Mouse (Mus musculus) kidney, embryonic 16.5 days (tissue): ENCODE data around the gene Clic3. TPM values are rescaled to one million over a fixed set of nuclear protein-coding genes. Genes with fewer than 3 reads are reported as not detected.

Experiments
- ATAC-seq: fragments of 200-750 bp; cut with Nextera tagmentation; 2 replicates; pipeline ENCODE4 v1.8.0; 2017; ENCODE audit warnings: moderate TSS enrichment; ENCODE audit not compliant: low FRiP score, low TSS enrichment
- H3K27ac ChIP-seq: fragments of 300-500 bp; sonication (generic); 2 replicates; pipeline ENCODE4 v1.5.1; 2014; ENCODE audit warnings: low read length
- H3K27me3 ChIP-seq: fragments of 300-500 bp; sonication (generic); 2 replicates; pipeline ENCODE4 v1.6.1; 2014; ENCODE audit warnings: low read length, control low read depth, mixed read lengths; ENCODE audit not compliant: insufficient read depth
- H3K36me3 ChIP-seq: fragments of 300-500 bp; sonication (generic); 2 replicates; pipeline ENCODE4 v1.6.1; 2014; ENCODE audit warnings: low read length, control low read depth, mixed read lengths; ENCODE audit not compliant: insufficient read depth
- H3K4me1 ChIP-seq: fragments of 300-500 bp; sonication (generic); 2 replicates; pipeline ENCODE4 v1.6.1; 2014; ENCODE audit warnings: low read length, control low read depth, mixed read lengths; ENCODE audit not compliant: insufficient read depth
- H3K4me2 ChIP-seq: fragments of 300-500 bp; sonication (generic); replicated peaks from 2 replicates; pipeline ENCODE4 v1.6.1; 2014; ENCODE audit warnings: low read depth, low read length
- H3K4me3 ChIP-seq: fragments of 300-500 bp; sonication (generic); 2 replicates; pipeline ENCODE4 v1.5.1; 2014; ENCODE audit warnings: mild to moderate bottlenecking, low read length
- H3K9ac ChIP-seq: fragments of 300-500 bp; sonication (generic); replicated peaks from 2 replicates; pipeline ENCODE4 v1.6.1; 2014; ENCODE audit warnings: low read length
- H3K9me3 ChIP-seq: fragments of 300-500 bp; sonication (generic); 2 replicates; pipeline ENCODE4 v1.6.1; 2016; ENCODE audit warnings: low read length, control low read depth
- WGBS: fragments of 180-500 bp; shearing (Covaris S2); extraction: QIAGEN DNeasy Blood & Tissue Kit; methylation state at CpG from one replicate; pipeline ENCODE4 v1.1.7; 2014; 5-methylcytosine and 5-hydroxymethylcytosine counted together
- microRNA-seq: library from miRNA; unstranded; fragments of <30 nt; microRNA quantifications from one replicate; pipeline ENCODE4, GENCODE M21; 2016
- polyA plus RNA-seq: library from polyadenylated mRNA; unstranded; fragments of >200 nt; fragmentation: Nextera tagmentation; extraction: Ambion mirVana; gene quantifications from 2 replicates; pipeline ENCODE4 v1.2.1, GENCODE M21; 2015

Clic3 gene
- polyA plus RNA-seq, 1 experiment from 2014 or later: 8.5 TPM

- no peak overlapping the region for H3K9ac ChIP-seq
- no peak overlapping the region for H3K4me2 ChIP-seq
- no peak overlapping the region for H3K4me3 ChIP-seq
- WGBS: 89% methylated on average over 1 of the region's 1 CpGs
- H3K4me1 ChIP-seq: peaks cover 14% of the 10 kb centered on the region
- H3K27ac ChIP-seq: no peak overlapping the region
- no peaks in the 10 kb centered on the region for H3K9me3 ChIP-seq
- H3K36me3 ChIP-seq: peaks cover 24% of the 10 kb centered on the region
- no peaks in the 10 kb centered on the region for H3K27me3 ChIP-seq
- no peak for ATAC-seq
Observed at GRCm38 (mm10) chr2:25505000-25505399, 48.4 kb downstream of the Clic3 start.

GRCm38 (mm10) chr2:25505860-25506259 lies 49.2 kb downstream of the Clic3 start:
- Histone ChIP-seq H3K4me1 (peaks cover 11% of the 10 kb centered on the region), H3K36me3 (peaks cover 24% of the 10 kb centered on the region), H3K4me2 (no peak overlapping the region), H3K27me3 (no peaks in the 10 kb centered on the region), H3K27ac (no peak overlapping the region), H3K9ac (no peak overlapping the region), H3K9me3 (no peaks in the 10 kb centered on the region), H3K4me3 (no peak overlapping the region)
- 95% methylated on average over 4 of the region's 4 CpGs for WGBS
- ATAC-seq: no peak

GRCm38 (mm10) chr2:25506964-25507363 lies 50.3 kb downstream of the Clic3 start:
- peak; percentile 60; the same call in 1 of the 2 replicates for ATAC-seq
- Histone ChIP-seq H3K4me3 (no peak overlapping the region), H3K4me1 (peaks cover 3% of the 10 kb centered on the region), H3K4me2 (no peak overlapping the region), H3K27me3 (no peaks in the 10 kb centered on the region), H3K27ac (no peak overlapping the region), H3K36me3 (peaks cover 24% of the 10 kb centered on the region), H3K9me3 (no peaks in the 10 kb centered on the region), H3K9ac (no peak overlapping the region)
- 35% methylated on average over 5 of the region's 5 CpGs for WGBS

Small RNAs within 50 kb of the gene (microRNA-seq; reads per million reads assigned to microRNA genes)
- gene Mir3087: not detected

Other genes starting within 250 kb of the Clic3 start
- 131 and 138 TPM in 2 replicates for gene Nelfb, start 245.3 kb upstream of the Clic3 start, polyA plus RNA-seq
- gene Stpg3, start 242.2 kb upstream of the Clic3 start, polyA plus RNA-seq: 0.54 and 0.82 TPM in 2 replicates
- gene Fam166a, start 238.1 kb upstream of the Clic3 start, polyA plus RNA-seq: 0.37 TPM in 1 of 2 replicates, not detected in the other
- 627 and 671 TPM in 2 replicates for gene Tubb4b, start 232.1 kb upstream of the Clic3 start, polyA plus RNA-seq
- 1.9 and 2.0 TPM in 2 replicates for gene Slc34a3, start 222.5 kb upstream of the Clic3 start, polyA plus RNA-seq
- 0.55 and 0.69 TPM in 2 replicates for gene Rnf224, start 220.1 kb upstream of the Clic3 start, polyA plus RNA-seq
- 24.0 and 26.3 TPM in 2 replicates for gene Rnf208, start 214.6 kb upstream of the Clic3 start, polyA plus RNA-seq
- 0.21 and 0.30 TPM in 2 replicates for gene Cysrt1, start 214.4 kb upstream of the Clic3 start, polyA plus RNA-seq
- gene AL732309.1, start 210.0 kb upstream of the Clic3 start, polyA plus RNA-seq: 6.1 and 7.0 TPM in 2 replicates
- gene Tmem203, start 201.4 kb upstream of the Clic3 start, polyA plus RNA-seq: 24.8 and 25.6 TPM in 2 replicates
- 12.0 and 12.1 TPM in 2 replicates for gene Tprn, start 194.2 kb upstream of the Clic3 start, polyA plus RNA-seq
- gene Ssna1, start 184.4 kb upstream of the Clic3 start, polyA plus RNA-seq: 209 and 211 TPM in 2 replicates
- 146 and 152 TPM in 2 replicates for gene Anapc2, start 184.4 kb upstream of the Clic3 start, polyA plus RNA-seq
- gene Tmem210, start 168.7 kb upstream of the Clic3 start, polyA plus RNA-seq: not detected in 2 replicates
- not detected in 2 replicates for gene Lrrc26, start 166.9 kb upstream of the Clic3 start, polyA plus RNA-seq
- 0.22 and 0.60 TPM in 2 replicates for gene Grin1, start 137.7 kb upstream of the Clic3 start, polyA plus RNA-seq
- 53.7 and 57.5 TPM in 2 replicates for gene Man1b1, start 124.5 kb upstream of the Clic3 start, polyA plus RNA-seq
- 32.8 and 33.2 TPM in 2 replicates for gene Dpp7, start 100.5 kb upstream of the Clic3 start, polyA plus RNA-seq
- gene Uap1l1, start 91.2 kb upstream of the Clic3 start, polyA plus RNA-seq: 38.9 and 49.2 TPM in 2 replicates
- 39.3 and 41.2 TPM in 2 replicates for gene Sapcd2, start 84.5 kb upstream of the Clic3 start, polyA plus RNA-seq
- gene Entpd2, start 61.0 kb upstream of the Clic3 start, polyA plus RNA-seq: 5.5 and 6.4 TPM in 2 replicates
- gene Npdc1, start 57.5 kb upstream of the Clic3 start, polyA plus RNA-seq: 52.4 and 58.3 TPM in 2 replicates
- gene Fut7, start 33.6 kb upstream of the Clic3 start, polyA plus RNA-seq: not detected in 2 replicates
- gene Abca2, start 28.1 kb upstream of the Clic3 start, polyA plus RNA-seq: 12.7 and 14.3 TPM in 2 replicates
- gene Paxx, start 4.3 kb downstream of the Clic3 start, polyA plus RNA-seq: 33.8 and 35.9 TPM in 2 replicates
- 1.8 and 4.7 TPM in 2 replicates for gene Ptgds, start 13.2 kb downstream of the Clic3 start, polyA plus RNA-seq
- not detected in 2 replicates for gene Lcn12, start 37.1 kb downstream of the Clic3 start, polyA plus RNA-seq
- 105 and 115 TPM in 2 replicates for gene Fbxw5, start 43.9 kb downstream of the Clic3 start, polyA plus RNA-seq
- 9.5 and 9.6 TPM in 2 replicates for gene C8g, start 44.9 kb downstream of the Clic3 start, polyA plus RNA-seq
- gene Traf2, start 90.1 kb downstream of the Clic3 start, polyA plus RNA-seq: 40.6 and 43.6 TPM in 2 replicates
- gene Edf1, start 101.0 kb downstream of the Clic3 start, polyA plus RNA-seq: 372 and 373 TPM in 2 replicates
- 12.2 and 14.7 TPM in 2 replicates for gene Mamdc4, start 118.0 kb downstream of the Clic3 start, polyA plus RNA-seq
- gene Phpt1, start 118.4 kb downstream of the Clic3 start, polyA plus RNA-seq: 193 and 206 TPM in 2 replicates
- 0.18 and 0.22 TPM in 2 replicates for gene Ajm1, start 124.9 kb downstream of the Clic3 start, polyA plus RNA-seq
- gene Rabl6, start 151.7 kb downstream of the Clic3 start, polyA plus RNA-seq: 69.8 and 73.9 TPM in 2 replicates
- 0.27 and 0.33 TPM in 2 replicates for gene Ccdc183, start 160.8 kb downstream of the Clic3 start, polyA plus RNA-seq
- gene Tmem141, start 165.2 kb downstream of the Clic3 start, polyA plus RNA-seq: 36.1 and 37.6 TPM in 2 replicates
- gene Fcna, start 171.2 kb downstream of the Clic3 start, polyA plus RNA-seq: 2.6 and 3.2 TPM in 2 replicates
- not detected in 2 replicates for gene Lcn8, start 196.3 kb downstream of the Clic3 start, polyA plus RNA-seq
- gene Lcn5, start 201.1 kb downstream of the Clic3 start, polyA plus RNA-seq: not detected in 2 replicates
- gene Lcn6, start 219.9 kb downstream of the Clic3 start, polyA plus RNA-seq: not detected in 2 replicates
- gene Lcn10, start 225.9 kb downstream of the Clic3 start, polyA plus RNA-seq: not detected in 2 replicates
- 0.24 TPM in 1 of 2 replicates, not detected in the other for gene Obp2a, start 243.2 kb downstream of the Clic3 start, polyA plus RNA-seq
- 89.0 and 91.6 TPM in 2 replicates for gene Bmyc, start 249.9 kb downstream of the Clic3 start, polyA plus RNA-seq